Mouse (Mus musculus) liver, adult (tissue): ENCODE results near the gene Phyh.

Source experiments
- GATA4 ChIP-seq: IDR thresholded peaks from 2 replicates; pipeline ENCODE4 v1.6.1; 2014; ENCODE audit warnings: mild to moderate bottlenecking, low read length; ENCODE audit not compliant: insufficient replicate concordance

The Phyh gene

DNA sequence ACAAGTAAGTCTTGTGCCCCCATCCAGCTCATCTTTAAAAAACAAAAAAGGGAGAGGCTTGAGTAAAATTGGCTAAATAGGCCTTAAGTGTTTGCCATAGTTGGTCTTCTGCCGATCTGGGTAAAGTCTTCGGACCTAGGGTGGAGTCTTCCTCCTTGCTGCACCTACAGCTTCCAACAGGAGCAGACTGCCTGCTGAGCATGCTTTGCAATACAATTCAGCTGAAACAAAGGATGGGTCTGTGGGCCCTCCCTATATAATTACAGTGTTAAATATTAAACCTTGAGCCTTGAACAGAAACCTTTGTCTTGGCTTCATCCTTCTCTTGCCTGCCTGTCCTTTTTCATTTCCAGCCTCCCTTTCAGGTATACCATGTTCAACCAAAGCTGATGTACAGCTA is 49.0 kb downstream of the Phyh start:
- no peak for TF ChIP-seq GATA4

DNA sequence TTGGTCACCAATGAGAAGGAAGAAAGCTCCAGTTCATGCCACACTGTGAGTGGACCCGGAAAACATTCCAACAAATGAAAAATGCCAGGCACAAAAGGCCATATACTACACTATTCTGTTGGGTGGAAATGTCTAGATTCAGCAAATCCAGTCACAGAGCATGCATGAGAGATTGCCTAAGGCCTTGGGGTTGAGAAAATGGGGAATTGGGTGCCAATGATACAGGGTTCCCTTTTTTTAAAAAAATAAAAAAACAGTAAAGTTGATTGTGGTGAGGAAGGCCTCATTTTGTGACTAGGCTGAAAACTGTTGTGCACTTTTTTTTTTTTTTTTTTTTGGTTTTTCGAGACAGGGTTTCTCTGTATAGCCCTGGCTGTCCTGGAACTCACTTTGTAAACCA is 50.3 kb downstream of the Phyh start:
- no peak for TF ChIP-seq GATA4

DNA sequence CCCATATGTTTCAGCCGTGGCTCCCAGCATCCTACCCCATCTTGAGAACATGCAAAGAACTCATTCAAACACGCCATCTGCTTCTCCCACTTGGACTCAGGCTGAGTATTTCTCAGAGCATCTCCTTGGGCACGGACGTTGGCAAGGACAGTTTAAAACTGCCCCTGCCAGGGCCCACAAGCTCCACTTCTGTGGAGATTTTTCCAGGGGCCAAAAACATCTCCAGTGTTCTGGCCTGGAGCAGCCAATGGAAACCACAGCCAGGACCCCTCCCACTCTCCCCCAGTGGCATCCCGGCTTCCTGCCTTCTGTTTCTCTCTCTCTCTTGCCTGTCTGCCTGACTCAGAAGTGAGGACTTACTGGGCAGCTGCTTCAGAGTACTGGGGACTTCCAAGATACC is 57.0 kb downstream of the Phyh start, which contains the start of gene Ucma:
Gene Ucma, plus strand, starts transcription at position 316 of the 400 bp plus-strand sequence.
- TF ChIP-seq GATA4: no peak

GRCm38 (mm10) chr2:4978091-4978490 is 59.3 kb downstream of the Phyh start:
- no peak for TF ChIP-seq GATA4

GRCm38 (mm10) chr2:4983987-4984386 is 65.2 kb downstream of the Phyh start:
- TF ChIP-seq GATA4: no peak

DNA sequence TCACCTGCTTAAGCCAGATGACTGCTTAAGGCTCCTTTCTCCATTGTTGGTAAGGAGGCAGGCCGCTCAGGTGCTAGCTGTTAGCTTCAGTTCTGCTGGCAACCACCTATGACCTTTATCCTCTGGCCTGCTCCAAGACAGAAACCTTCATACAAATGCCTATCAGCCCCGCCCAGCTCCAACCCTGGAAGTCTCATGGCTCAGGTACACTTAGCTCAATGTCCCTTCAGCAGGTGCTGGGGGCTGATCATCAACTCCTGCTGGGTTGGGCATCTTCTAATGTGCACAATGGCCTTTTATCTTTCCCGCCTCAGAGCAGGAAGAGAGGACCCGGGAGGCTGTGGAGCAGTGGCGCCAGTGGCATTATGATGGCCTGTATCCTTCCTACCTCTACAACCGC is 66.2 kb downstream of the Phyh start:
- TF ChIP-seq GATA4: no peak

DNA sequence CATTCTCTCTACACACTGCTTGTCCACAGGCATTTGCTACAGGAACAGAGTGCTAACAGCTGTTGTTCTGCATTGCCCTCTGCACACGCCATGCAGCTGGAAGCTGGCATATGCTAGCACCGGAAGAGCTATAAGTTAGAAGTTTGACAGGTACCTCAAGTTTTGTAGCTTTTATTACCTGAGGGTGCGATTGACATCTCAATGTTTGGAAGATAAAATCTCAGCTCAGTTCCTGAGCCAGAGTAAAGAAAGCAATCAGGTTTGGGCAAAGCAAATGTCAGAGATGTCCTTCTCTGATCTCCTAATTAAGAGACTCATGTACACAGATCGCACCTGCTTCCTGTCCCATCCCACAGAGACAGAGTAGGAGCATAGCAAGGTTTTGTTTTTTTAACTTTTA is 68.0 kb downstream of the Phyh start:
- TF ChIP-seq GATA4: no peak

DNA sequence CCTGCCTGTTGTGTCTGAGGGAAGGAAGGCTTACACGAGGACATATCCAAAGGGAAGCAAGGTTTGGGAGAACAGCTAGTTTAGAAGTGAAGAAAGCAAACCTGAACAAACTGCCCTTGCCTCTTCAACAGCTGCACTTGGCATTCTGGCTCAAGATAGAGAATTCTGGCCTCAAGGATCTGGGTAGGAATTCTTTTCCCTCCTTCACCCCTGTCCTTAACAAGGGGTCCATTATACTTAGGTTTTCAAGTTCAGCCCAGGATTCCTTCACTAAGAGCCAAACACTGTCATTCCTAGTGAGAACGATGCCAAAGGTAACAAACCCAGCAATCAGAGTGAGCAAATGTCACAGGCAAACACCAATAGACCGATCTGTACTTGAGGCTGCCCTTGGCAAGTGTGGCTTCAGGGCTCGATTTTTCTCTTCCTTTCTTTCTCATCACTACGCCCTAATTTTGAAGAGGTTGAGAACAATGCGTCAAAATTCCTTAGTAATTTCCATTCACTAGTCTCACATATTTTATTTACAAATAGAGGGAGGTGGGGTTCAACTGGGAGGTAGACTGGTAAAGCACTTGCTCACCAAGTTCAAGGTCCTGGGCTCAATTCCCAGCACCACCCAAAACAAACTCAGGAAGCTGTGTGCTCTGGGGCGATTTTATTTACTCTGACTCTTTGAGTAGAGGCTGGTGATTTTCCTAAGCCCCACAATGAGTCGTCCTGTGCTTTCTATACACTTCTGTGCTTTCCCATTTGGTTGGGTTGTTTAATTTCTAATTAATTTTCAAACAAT is 68.8 kb downstream of the Phyh start:
- TF ChIP-seq GATA4: no peak
